Mouse (Mus musculus) hindbrain, embryonic 11.5 days (tissue): ENCODE measurements at regions not wholly inside any gene's neighbourhood (a gene's known extent, or its start where the extent isn't known, plus 50 kb on each side); places are given as distances from the start of the nearest gene placed in this dataset.

ENCODE experiments used
- ATAC-seq: fragments of 200-750 bp; cut with Nextera tagmentation; 2 replicates; pipeline ENCODE4 v1.8.0; 2017; ENCODE audit warnings: mild to moderate bottlenecking, moderate TSS enrichment, moderate library complexity; ENCODE audit not compliant: low FRiP score
- DNase-seq: peaks from one replicate; pipeline ENCODE4 v3.0.0-alpha.2; 2015; ENCODE audit warnings: low spot score
- H3K27ac ChIP-seq: fragments of 300-500 bp; sonication (generic); 2 replicates; pipeline ENCODE4 v1.5.1; 2014; ENCODE audit warnings: mild to moderate bottlenecking, low read depth, low read length
- H3K27me3 ChIP-seq: fragments of 300-500 bp; sonication (generic); 2 replicates; pipeline ENCODE4 v1.6.1; 2014; ENCODE audit warnings: mild to moderate bottlenecking, low read length, moderate library complexity, mixed read lengths; ENCODE audit not compliant: control insufficient read depth, insufficient read depth
- H3K36me3 ChIP-seq: fragments of 300-500 bp; sonication (generic); 2 replicates; pipeline ENCODE4 v1.6.1; 2014; ENCODE audit warnings: mild to moderate bottlenecking, low read length, moderate library complexity, mixed read lengths; ENCODE audit not compliant: control insufficient read depth, insufficient read depth
- H3K4me1 ChIP-seq: fragments of 300-500 bp; sonication (generic); replicated peaks from 2 replicates; pipeline ENCODE4 v1.6.1; 2014; ENCODE audit warnings: low read length, mixed read lengths; ENCODE audit not compliant: control insufficient read depth, insufficient read depth
- H3K4me2 ChIP-seq: fragments of 300-500 bp; sonication (generic); replicated peaks from 2 replicates; pipeline ENCODE4 v1.6.1; 2014; ENCODE audit warnings: mild to moderate bottlenecking, low read depth, low read length
- H3K4me3 ChIP-seq: fragments of 300-500 bp; sonication (generic); 2 replicates; pipeline ENCODE4 v1.5.1; 2014; ENCODE audit warnings: low read depth, low read length
- H3K9ac ChIP-seq: fragments of 300-500 bp; sonication (generic); 2 replicates; pipeline ENCODE4 v1.6.1; 2014; ENCODE audit warnings: low read depth, low read length
- H3K9me3 ChIP-seq: fragments of 300-500 bp; sonication (generic); 2 replicates; pipeline ENCODE4 v1.6.1; 2016; ENCODE audit warnings: low read length; ENCODE audit not compliant: control insufficient read depth
- WGBS: fragments of 180-500 bp; shearing (Covaris S2); extraction: QIAGEN DNeasy Blood & Tissue Kit; methylation state at CpG from one replicate; pipeline ENCODE4 v1.1.7; 2014; 5-methylcytosine and 5-hydroxymethylcytosine counted together

- H3K9ac ChIP-seq: no peak overlapping the region
- no peak overlapping the region for H3K4me2 ChIP-seq
- H3K36me3 ChIP-seq: no peaks in the 10 kb centered on the region
- no peak overlapping the region for H3K4me3 ChIP-seq
- WGBS: 86% methylated on average over 5 of the region's 5 CpGs
- ATAC-seq: no peak
- H3K27me3 ChIP-seq: no peaks in the 10 kb centered on the region
- no peaks in the 10 kb centered on the region for H3K9me3 ChIP-seq
- H3K4me1 ChIP-seq: no peaks in the 10 kb centered on the region
- H3K27ac ChIP-seq: no peak overlapping the region
- DNase-seq: no peak
Observed at GRCm38 (mm10) chr3:28183061-28183762, 79.8 kb upstream of the Tnik start.

GRCm38 (mm10) chr3:28185518-28185917 is 77.5 kb upstream of the Tnik start:
- ATAC-seq: no peak
- Histone ChIP-seq H3K27ac (no peak overlapping the region), H3K4me3 (no peak overlapping the region), H3K4me2 (no peak overlapping the region), H3K36me3 (no peaks in the 10 kb centered on the region), H3K4me1 (no peaks in the 10 kb centered on the region), H3K9ac (no peak overlapping the region), H3K27me3 (no peaks in the 10 kb centered on the region), H3K9me3 (no peaks in the 10 kb centered on the region)
- peak; percentile 45 for DNase-seq
- 22% methylated on average over 1 of the region's 1 CpGs for WGBS

GRCm38 (mm10) chr3:28185918-28186317 is 77.1 kb upstream of the Tnik start:
- Histone ChIP-seq H3K4me2 (no peak overlapping the region), H3K27ac (no peak overlapping the region), H3K9ac (no peak overlapping the region), H3K4me1 (no peaks in the 10 kb centered on the region), H3K36me3 (no peaks in the 10 kb centered on the region), H3K4me3 (no peak overlapping the region), H3K9me3 (no peaks in the 10 kb centered on the region), H3K27me3 (no peaks in the 10 kb centered on the region)
- ATAC-seq (no peak), DNase-seq (no peak)
- WGBS: 36% methylated on average over 2 of the region's 2 CpGs

- ATAC-seq (no peak), DNase-seq (no peak)
- no peak overlapping the region for H3K27ac ChIP-seq
- no peaks in the 10 kb centered on the region for H3K9me3 ChIP-seq
- 67% methylated on average over 2 of the region's 2 CpGs for WGBS
- H3K9ac ChIP-seq: no peak overlapping the region
- H3K4me2 ChIP-seq: no peak overlapping the region
- H3K27me3 ChIP-seq: no peaks in the 10 kb centered on the region
- H3K36me3 ChIP-seq: no peaks in the 10 kb centered on the region
- H3K4me1 ChIP-seq: no peaks in the 10 kb centered on the region
- H3K4me3 ChIP-seq: no peak overlapping the region
Observed at GRCm38 (mm10) chr3:28189371-28189770, 73.6 kb upstream of the Tnik start.

DNA sequence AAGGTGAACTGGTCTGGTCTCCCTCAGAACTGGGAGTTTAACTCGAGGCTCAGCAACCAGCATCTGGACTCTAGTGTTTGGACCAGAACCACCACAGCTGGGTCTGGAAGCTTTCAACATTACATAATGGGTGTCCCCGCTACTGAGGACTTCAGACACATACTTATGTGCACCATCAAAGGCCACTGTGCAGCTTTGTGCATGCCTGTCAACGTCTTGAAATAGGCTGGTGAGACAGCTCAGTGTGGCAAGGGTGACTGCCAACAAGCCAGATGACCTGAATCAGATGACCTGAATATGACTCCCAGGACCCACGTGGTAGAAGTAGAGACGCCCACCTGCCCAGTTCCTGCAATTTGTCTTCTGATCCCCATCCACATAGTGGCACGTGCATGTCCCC is 72.8 kb upstream of the Tnik start:
- Histone ChIP-seq H3K36me3 (no peaks in the 10 kb centered on the region), H3K27ac (no peak overlapping the region), H3K4me2 (no peak overlapping the region), H3K27me3 (no peaks in the 10 kb centered on the region), H3K4me1 (no peaks in the 10 kb centered on the region), H3K9ac (no peak overlapping the region), H3K9me3 (no peaks in the 10 kb centered on the region), H3K4me3 (no peak overlapping the region)
- ATAC-seq (no peak), DNase-seq (no peak)
- 80% methylated on average over 6 of the region's 6 CpGs for WGBS

GRCm38 (mm10) chr3:28194388-28194970 is 68.5 kb upstream of the Tnik start:
- DNase-seq: no peak
- no peak for ATAC-seq
- no peak overlapping the region for H3K4me3 ChIP-seq
- H3K27me3 ChIP-seq: no peaks in the 10 kb centered on the region
- no peak overlapping the region for H3K4me2 ChIP-seq
- H3K27ac ChIP-seq: no peak overlapping the region
- no peak overlapping the region for H3K9ac ChIP-seq
- WGBS: 65% methylated on average over 4 of the region's 4 CpGs
- H3K36me3 ChIP-seq: no peaks in the 10 kb centered on the region
- H3K4me1 ChIP-seq: no peaks in the 10 kb centered on the region
- no peaks in the 10 kb centered on the region for H3K9me3 ChIP-seq

- H3K27me3 ChIP-seq: no peaks in the 10 kb centered on the region
- H3K9me3 ChIP-seq: no peaks in the 10 kb centered on the region
- H3K27ac ChIP-seq: no peak overlapping the region
- no peak overlapping the region for H3K9ac ChIP-seq
- WGBS: 90% methylated on average over 1 of the region's 1 CpGs
- no peaks in the 10 kb centered on the region for H3K4me1 ChIP-seq
- ATAC-seq (no peak), DNase-seq (no peak)
- H3K4me2 ChIP-seq: no peak overlapping the region
- no peaks in the 10 kb centered on the region for H3K36me3 ChIP-seq
- H3K4me3 ChIP-seq: no peak overlapping the region
Observed at GRCm38 (mm10) chr3:28196786-28197185, 66.2 kb upstream of the Tnik start.

DNA sequence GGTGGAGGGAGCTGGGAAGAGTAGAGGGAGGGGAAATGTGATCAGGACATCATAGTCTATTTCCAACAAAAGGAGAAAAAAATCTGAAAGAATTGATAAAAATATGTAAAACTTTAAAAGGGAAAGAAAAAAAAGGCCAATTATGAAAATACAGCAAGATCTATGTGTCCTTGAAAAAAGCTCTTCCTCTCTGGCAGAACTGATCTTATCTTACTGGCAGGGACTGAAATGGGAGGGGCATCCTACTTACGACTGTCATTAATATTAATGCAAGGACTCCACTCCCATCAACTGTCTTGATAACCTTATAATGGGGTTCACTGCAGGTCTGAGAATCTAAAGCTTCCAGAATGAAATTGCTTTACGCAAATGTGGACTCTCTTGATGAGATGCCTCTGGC is 53.7 kb upstream of the Tnik start:
- ATAC-seq: no peak
- 75% methylated on average over 2 of the region's 2 CpGs for whole genome bisulfite sequencing
- DNase-seq: no peak

More for the DNA sequence above, 53.7 kb upstream of the Tnik start:
- no peak overlapping the region for H3K4me2 ChIP-seq
- H3K9me3 ChIP-seq: no peaks in the 10 kb centered on the region
- no peak overlapping the region for H3K27ac ChIP-seq
- no peaks in the 10 kb centered on the region for H3K4me1 ChIP-seq
- H3K27me3 ChIP-seq: no peaks in the 10 kb centered on the region
- no peak overlapping the region for H3K9ac ChIP-seq
- H3K4me3 ChIP-seq: no peak overlapping the region
- H3K36me3 ChIP-seq: no peaks in the 10 kb centered on the region
